Mouse (Mus musculus) skeletal muscle tissue, adult 2 months (tissue): ENCODE measurements at regions not wholly inside any gene's neighbourhood (a gene's known extent, or its start where the extent isn't known, plus 50 kb on each side); places are given as distances from the start of the nearest gene placed in this dataset.

Experiments
- DNase-seq: peaks from one replicate; pipeline ENCODE4 v3.0.0-alpha.2; 2012; ENCODE audit warnings: low read depth, low spot score

DNA sequence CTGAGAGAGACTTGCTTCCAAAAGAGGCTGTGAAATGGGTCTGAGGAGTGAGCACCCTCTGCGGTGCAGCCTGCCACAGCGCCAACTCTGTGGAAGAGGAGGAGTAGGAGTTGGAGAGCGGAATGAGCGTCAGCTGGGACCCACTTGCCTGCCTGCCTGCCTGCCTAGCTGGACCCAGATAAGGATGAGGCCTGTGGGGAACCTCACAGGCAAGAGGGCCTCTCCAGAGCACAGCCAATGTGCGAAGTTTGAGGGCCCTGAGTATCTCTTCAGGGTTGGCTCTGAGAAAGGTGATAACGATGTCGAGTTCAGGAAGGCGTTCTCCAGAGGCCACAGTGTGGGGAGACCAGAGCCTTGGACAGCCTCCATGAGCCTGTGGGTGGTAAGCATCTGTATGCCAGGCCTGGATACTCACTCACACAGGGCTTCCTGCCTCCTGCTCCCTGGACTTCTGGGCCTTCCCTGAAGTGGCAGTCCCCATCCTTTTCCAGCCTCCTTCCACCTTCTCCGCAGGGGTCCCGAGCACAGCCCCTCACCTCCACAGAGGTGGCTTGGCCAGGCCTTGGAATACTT is 326.9 kb upstream of the Dio3 start:
- no peak for DNase-seq

DNA sequence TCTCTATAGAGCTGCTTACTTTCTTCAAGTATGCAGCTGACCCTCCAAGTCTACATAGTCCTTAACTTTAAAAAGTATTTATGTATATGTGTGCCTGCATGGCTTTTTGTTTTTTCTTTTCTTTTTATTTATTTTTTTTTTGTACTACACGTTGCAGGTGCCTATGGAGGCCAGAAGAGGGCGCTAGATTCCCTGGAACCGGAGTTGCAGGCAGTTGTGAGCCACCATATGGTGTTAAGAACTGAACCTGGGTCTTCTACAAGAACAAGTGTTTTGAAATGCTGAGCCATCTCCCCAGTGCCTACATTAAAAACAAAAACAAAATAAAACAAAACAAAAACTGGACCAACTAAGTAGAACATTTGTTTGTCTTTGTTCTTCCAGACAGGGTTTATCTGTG is 325.9 kb upstream of the Dio3 start:
- DNase-seq = no peak

DNA sequence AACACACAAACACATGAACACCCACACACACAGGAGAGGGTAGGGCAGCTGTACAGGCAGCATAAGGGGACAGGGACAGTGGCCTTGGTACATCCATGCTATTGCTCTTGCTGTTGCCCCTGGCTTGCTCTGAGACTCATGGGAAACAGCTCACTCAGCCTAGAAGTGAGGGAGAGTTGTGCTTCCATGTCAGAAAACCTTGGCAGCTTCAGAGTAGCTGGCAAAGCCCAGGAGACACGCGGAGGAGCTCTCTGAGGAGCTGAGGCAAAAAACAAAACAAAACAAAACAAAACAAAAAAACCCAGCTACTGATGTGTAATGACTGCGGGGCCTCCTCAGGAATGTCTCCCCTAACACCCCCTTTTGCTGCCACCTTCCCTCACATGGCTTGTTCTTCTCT is 321.6 kb upstream of the Dio3 start:
- DNase-seq = no peak

DNA sequence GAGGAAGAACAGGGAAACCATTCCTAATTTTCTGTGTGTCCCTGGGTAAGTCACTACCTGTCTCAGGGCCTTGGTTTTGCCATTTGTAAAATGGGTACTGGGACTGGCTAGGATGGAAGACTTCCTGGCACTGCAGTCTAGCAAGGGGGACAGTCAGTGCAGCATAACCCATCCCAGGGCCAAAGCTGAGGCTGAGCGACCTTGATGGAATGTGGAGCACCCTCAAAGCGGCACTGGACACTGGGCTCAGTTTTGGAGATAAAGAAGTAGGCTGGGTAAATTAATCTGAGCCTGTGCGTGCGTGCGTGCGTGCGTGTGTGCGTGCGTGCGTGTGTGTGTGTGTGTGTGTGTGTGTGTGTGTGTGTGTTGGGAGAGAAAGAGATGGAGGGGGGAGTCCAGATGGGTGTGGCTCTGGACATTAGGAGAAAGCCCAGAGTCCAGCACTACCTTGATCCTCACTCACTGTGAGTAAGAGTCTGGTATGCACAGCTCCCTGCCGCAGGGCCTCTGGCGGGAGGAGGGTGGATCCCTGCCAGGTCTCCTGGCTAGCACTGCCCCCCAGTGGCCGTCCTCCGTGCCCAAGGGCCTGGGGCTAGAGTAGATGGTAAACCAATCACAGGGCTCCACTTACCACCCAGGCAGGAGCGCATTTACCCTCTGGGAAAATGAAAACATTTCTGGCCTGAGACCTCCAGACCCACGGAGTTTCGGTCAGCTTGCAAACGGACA is 320.3 kb upstream of the Dio3 start:
- DNase-seq = peak; percentile 43

DNA sequence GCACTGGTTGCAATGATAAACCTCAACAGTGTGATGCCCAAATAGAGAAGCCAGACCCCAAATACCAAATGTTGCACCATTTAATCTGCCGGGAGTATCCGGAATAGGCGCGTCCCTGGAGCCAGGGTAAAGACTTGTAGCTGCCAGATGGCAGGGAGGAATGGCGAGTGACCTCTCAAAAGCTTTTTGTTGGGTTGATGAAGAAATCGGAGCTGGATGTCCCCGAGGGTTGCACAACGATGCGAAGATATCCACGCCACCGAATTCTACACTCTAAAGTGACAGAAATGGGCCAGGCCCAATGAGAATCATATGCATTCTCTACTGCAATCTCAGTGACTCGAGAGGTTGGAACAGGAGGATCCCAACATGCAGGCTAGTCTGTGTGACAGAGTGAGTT is 312.1 kb upstream of the Dio3 start:
- no peak for DNase-seq

DNA sequence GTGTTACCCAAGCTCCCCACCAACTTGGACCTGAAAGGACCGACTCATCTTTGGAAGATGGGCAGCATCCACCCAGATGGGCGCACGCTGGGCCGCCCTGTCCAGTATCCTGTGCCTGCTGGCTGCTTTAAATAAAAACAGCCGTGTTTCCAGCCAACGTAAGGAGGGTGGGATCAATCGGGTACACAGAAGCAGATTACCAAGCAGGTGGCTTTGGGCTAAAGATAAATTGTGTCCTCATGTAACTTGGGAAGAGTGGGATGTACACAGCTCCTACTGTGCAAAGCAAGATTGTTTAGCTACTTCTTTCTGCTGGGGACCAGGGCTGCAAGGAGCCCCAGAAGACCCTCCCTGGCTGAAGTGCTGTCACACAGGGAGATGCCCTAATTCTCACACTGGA is 310.6 kb upstream of the Dio3 start:
- DNase-seq = no peak

DNA sequence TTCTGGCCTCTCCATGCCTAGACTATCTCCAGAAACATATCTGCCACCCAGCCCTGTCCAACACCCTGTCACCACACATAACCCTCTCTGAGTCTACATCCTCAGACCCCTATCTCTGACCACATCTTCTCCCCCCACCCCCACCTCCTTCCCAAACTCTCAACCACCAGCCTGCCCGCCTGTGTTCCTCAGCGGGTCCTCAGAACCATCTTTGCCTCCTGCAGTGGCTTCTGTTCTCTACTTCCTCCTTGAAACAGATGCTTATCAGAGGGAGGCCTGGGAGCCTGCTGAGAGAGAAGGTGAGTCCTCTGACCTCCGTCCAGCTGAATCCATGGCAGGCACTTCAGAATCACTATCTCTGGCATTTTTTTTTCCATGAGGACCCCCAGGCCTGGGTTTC is 307.4 kb upstream of the Dio3 start:
- DNase-seq = no peak

DNA sequence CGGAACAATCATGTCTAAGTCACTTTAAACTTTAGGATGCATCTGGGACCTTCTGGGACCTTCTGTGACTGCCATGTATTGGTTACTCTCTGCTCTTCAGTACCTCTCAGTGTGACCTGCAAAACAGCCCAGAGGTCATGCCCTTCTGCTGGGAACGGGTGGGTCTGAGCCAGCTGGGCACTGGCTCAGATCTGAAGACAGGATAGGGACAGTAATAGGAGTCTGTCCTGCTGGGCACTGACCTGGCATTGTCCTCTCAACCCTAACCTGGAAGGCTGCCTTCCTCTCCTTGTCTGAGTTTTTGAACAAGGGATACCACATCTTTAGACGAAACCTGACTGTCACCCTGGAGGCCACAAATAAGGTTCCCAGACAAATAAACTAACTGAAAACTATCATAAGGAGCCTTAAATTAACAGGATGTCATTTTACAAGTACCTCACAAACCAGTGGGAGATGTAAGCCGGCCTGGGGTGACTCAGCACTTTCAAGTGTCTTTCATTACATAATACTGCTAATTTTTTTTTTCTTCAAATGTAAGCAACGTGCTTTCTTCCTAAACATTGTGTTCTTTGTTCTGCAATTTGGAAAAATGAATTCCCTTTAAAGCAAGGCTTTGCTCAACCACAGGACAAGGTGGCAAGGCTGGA is 306.4 kb upstream of the Dio3 start:
- DNase-seq = no peak

DNA sequence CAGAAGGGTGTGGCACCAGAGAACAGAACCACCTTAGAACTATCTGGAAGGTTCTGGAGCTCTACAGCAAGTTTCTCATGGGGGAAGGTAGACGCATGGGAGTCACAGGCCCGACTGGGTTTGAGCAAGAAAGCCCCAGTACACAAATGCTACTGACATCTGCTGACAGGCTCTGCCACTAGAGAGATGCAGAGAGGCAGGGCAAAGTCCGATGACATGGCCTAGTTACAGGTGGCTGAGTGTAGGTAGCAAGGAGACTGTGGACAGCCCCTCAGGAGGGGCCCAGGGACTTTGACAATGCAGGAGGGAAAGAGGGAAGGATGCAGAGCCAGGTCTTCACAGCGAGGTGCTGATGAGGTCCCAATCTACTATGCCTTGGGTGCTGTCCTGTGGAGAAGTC is 305.3 kb upstream of the Dio3 start:
- no peak for DNase-seq

DNA sequence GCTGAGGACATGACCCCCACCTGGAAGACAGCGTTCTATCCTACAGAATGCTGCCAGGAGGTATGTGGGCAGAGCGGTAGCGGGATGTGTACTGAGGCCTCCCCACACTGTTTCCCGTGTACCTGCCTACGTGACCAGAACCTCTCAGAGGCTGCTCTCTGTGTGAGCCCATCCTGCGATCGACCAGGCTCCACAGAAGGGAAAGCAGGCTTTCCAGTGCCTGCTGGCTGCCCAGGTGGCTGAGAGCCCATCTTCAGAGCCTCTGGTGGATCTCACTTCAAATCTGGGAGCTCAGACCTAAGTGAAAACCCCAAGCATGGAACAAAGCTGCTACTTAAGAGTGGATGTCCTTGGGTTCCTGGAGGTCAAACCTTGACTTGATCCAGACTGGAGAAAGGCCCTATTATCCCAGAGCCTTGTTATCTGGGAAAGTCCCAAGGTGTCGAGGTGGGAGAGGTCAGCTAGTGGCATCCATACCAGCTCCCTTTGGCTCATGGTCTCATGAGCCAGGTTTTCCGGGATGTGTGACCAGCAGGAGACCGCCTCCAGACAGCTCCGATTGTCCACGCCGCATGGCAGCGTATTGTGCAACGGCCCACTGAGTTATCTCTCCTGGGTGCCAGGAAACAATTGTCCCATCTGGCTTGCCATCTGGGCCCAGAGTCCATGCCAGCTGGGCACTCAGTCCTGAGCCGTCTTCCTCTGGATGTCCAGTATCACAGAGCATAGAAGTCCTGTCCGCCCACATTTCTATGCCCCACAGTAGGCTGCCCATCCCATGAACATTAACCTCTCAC is 303.5 kb upstream of the Dio3 start:
- no peak for DNase-seq

DNA sequence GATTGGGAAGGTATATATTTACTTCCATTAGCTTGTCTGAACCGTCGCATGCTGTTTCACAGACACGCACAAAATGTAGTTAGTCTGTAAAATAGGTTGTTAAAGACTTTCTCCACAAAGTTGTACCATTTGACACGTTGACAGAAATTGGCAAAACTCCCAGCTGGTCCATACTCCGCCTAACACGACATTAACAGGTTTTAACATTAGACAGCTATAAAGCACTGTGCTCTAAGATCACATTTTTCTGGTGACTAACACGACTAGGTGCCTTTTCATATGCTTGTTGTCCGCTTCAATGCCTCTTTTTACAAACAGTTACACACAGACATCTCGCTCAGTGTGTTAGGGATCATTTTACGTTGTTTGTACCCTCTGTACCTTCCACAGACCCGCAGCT is 294.2 kb upstream of the Dio3 start:
- DNase-seq = no peak

DNA sequence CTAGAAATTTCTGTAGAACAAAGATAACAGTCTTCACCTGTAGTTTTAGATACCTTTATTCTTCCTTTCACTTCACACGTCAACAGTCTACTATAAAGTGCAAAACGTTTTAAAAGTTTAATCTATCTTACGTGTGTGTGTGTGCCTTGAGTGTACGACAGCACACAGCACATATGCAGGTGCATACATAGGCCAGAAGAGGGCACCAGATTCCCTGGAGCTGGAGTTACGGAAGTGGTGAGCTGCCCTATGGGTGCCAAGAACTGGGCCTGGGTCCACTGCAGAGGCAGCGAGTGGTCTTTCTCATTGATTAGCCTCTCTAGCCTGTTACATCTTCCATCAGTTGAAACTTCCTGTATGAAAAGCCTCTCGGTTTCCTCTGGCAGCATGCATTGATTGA is 285.5 kb upstream of the Dio3 start:
- DNase-seq = no peak

DNA sequence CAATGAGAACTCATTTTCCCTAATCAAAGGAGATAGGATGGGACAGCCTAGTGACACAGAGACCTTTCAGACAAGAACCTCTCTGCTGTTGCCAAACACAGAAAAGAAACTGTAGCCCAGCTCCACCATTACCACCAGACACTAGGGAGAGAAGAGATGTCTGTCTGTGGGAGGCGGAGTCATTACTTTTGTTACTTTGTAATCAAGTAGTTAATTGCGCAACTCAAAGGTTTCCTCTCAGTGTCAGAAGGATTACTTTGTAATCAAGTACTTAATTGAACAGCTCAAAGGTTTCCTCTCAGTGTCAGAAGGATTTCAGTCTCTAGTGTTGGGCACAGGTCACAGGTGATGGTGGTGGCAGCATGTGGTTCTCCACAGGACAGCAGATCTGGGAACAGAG is 276.2 kb upstream of the Dio3 start:
- no peak for DNase-seq

DNA sequence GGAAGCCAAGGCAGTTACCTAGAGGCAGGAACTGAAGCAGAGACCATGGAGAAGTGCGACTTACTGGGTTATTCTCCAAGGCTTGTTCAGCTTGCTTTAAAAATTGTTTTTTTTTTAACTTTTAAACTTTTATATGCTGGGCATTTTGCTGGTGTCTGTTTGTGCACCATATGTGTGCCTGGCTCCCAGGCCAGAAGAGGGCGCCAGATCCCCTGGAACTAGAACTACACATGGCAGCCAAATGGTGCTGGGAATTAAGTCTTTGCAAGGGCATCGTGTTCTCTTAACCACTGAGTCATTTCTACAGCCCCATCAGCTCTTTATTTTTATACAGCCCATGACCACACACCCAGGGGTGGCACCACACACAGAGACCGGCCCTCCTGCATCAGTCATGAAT is 269.7 kb upstream of the Dio3 start:
- no peak for DNase-seq

DNA sequence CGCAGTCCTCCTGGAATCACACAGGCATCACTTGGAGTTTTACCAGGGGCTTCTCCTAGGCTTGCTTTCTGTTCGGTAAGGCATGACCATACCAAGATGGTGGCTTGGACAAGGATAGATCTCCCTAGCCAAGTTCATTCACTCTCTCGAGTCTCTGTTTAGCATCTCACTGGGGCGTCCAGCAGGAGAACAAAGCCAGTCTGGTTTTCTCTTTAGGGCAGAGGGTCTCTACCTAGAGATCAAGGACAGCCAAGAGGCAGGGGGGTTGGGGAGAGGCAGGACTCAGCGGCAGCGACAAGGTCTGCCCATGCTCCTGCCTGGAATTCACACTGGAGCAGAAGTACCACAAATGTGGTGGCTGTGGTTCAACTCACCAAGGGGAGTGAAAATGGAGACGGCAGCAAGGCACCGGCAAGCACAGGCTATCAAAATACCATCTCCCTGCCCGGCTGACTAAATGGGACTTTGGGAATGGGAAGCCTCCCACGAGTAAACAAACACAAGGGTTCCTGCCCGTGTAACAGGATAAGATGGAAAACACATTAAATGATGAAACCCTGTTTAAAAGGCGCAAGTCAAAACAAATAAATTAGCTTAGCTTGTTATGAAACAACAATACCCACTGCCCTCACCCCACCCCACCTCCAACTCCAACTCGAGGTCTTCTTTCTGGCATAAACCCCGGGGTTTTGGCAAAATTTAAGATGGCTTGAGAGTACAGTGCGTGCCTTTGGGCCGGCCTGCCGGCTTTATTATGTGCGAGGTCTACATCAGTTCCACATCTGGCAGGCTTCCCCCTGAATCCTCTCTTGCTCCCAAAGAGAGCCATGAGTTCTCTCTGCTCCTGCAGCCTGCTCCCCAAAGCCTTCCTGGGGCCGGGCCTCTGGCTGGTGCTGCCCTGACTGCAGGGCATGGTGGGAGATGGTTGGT is 258.1 kb upstream of the Dio3 start:
- peak; percentile 61 for DNase-seq

DNA sequence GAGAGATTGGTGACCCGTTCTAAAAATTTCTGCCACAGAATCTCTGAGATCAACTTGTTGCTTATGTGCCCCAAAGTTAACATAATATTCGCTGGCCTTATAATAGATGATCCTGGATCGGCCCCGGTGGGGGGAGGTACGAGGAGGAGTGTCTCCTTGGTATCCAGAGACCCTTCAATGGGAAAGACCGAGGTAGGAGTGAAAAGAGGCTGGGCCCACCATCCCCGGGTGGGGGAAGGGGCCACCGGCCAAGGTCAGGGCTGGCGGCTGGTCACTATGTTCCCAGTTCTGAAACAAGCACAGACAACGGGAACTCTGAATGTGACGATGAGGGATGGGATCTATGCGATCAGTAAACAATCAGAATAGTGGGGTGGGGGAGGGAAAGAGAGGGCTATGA is 257.2 kb upstream of the Dio3 start:
- DNase-seq = no peak

DNA sequence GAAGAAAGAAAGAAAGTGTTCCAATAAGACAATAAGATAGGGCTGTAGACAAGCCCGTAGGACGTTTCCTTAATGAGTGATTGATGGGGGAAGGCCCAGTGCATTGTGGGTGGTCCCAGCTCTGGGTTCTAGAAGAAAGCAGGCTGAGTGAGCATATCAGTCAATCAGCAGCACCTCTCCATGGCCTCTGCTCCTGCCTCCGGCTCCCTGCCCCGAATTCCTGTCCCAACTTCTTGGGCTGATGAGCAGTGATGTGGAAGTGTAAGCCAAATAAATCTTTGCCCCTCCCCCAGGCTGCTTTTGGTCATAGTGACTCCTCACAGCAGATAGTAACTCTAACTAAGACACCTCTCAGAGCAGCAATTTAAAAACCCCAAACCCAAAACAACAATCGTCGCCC is 256.2 kb upstream of the Dio3 start:
- DNase-seq = no peak

DNA sequence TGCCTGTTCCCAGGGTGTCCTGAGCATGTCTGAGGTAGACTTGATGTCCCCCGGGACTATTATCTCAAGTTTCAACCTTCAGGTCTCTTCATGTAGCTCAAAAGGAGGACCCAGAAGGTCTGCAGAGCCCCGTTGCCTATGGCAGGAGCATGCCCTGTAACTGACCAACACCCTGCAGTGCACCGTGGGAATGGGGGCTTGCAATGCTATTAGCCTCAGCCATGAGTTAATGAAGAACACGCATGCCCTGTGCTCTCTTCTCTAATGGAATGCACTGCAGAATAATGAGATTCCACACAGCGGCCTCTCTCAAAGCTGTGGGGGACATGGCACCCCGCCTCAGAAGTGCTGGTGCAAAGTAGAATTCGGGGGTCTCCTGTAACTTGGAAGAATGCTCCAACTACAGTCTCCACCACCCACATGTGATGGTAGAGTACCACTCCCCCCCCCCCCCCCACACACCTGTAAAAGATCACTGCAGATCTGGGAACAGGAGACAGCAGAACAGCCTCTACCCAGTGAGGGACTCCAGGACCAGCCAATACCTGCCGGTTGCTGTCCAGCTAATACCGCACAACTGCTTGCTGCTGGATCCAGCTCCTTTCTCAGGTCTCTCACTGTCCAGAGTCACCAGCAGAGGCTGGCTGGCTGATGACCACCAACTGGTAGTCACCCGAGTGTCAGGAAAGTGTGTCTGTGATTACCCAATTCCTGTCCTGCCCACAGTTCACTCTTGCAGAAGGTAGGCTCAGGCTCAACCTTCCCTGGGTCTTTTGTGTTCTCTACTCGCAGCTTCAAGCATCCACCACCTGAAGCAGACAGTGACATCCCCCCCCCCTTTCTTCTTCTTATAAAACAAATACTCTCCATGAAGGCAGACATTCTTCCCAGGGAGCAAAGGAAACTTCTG is 255.4 kb upstream of the Dio3 start:
- no peak for DNase-seq

DNA sequence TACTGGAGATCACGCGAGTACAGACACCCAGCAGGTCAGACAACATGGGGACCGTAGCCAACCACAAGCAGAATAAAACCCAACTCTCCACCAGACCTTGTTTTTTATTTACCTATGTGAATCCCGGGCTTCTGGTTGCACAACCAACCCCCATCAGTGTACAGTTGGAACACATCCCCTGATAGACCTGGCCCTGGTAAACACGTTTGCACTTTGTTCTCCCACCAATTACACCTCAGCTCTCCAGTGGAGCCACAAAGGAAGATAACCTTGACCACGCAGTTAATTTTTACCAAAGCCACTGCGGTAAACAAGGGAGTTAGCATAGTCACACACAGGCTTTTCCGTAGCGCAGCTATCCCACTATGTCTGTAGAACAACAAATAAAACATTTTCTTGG is 254.6 kb upstream of the Dio3 start:
- no peak for DNase-seq

DNA sequence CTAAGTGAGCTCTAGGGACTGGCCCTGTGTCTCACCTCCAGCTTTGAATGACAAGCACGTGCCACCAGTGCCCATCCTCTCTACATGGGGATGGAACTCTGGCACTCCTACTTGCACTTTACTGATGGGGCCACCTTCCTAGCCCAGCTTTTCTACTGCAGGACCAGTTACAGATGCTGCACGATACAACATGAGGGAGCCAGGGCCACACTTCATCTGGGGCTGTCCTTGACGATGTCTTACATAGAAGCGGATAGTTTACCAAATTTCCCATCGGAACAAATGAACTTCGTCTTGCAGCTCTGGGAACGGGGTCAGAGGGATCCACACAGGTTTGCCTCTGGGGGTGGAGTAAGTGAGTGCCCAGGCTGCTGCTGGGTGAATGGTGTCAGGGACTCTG is 253.7 kb upstream of the Dio3 start:
- DNase-seq = no peak
